Comparison of ENCODE assay signal across 8 mouse cellular contexts in the genomic region with DNA sequence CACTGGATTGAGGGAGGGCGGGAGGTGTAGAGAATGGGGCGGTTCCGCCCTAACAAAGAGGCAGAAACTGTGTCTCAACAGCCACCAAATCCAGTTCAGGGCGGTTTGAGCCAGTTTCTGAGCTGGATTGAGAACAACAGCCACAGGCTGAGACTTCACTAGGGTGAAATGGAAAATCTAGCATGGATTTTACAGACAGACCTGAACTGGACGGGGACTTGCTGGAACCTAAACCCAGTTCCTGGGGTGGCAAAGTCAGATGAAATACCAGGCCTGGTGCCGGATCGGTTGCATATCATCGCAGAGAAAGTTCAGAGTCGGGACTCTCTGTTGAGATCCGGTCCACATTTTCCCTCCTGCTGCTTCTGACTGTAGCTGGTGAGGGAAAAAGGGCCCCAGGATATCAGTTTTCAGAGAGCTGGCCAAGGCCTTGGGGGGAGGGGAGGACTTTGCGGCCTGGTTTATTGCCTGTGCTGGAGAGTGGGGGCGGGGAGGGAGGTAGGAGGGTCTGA. TPM values are rescaled to one million over a fixed set of nuclear protein-coding genes. Genes with fewer than 3 reads are reported as not detected.
DNase-seq lines count a peak whose midpoint lies in the region; ATAC-seq lines count a peak whose summit lies in the region.

No protein-coding gene starts in this region.

- no peak overlapping the region; the same call in 1 of the 2 replicates for H3K9ac ChIP-seq in heart, embryonic 11.5 days (ENCODE audit: low read depth, low read length)
- H3K9ac ChIP-seq in kidney, embryonic 15.5 days, result no peak overlapping the region

- no peaks in the 10 kb centered on the region for H3K27me3 ChIP-seq in heart, embryonic 11.5 days (ENCODE audit: control insufficient read depth, insufficient read depth, low read length)
- H3K27me3 ChIP-seq in kidney, embryonic 15.5 days, result no peaks in the 10 kb centered on the region

- peak; percentile 70 for ATAC-seq in erythroid progenitor cell, adult 5-6 weeks (replicated peaks; ENCODE audit: low FRiP score, poor library complexity, severe bottlenecking)
- ATAC-seq in heart, embryonic 11.5 days (replicated peaks; ENCODE audit: insufficient number of reproducible peaks, low FRiP score, low TSS enrichment), result peak; percentile 84
- peak; percentile 87 for ATAC-seq in kidney, embryonic 15.5 days (replicated peaks; ENCODE audit: low FRiP score)

- no peaks in the 10 kb centered on the region for H3K9me3 ChIP-seq in heart, embryonic 11.5 days (replicated peaks; ENCODE audit: control insufficient read depth, low read length)
- no peaks in the 10 kb centered on the region for H3K9me3 ChIP-seq in kidney, embryonic 15.5 days (replicated peaks)

- H3K36me3 ChIP-seq in heart, embryonic 11.5 days (ENCODE audit: control insufficient read depth, insufficient read depth, low read length), result no peaks in the 10 kb centered on the region
- no peaks in the 10 kb centered on the region for H3K36me3 ChIP-seq in kidney, embryonic 15.5 days

- H3K4me2 ChIP-seq in heart, embryonic 11.5 days, result no peak overlapping the region
- H3K4me2 ChIP-seq in kidney, embryonic 15.5 days, result no peak overlapping the region

- H3K4me3 ChIP-seq in brown adipose tissue, adult 24 weeks (ENCODE audit: insufficient read depth, low read depth, low read length), result no peak overlapping the region
- H3K4me3 ChIP-seq in heart, embryonic 11.5 days (ENCODE audit: low read depth, low read length), result no peak overlapping the region
- no peak overlapping the region for H3K4me3 ChIP-seq in kidney, embryonic 15.5 days (replicated peaks)

- peak overlapping the region; percentile 68 for H3K27ac ChIP-seq in brown adipose tissue, adult 24 weeks (replicated peaks; ENCODE audit: low read depth, low read length)
- peak overlapping the region; percentile 99 for H3K27ac ChIP-seq in heart, embryonic 11.5 days (ENCODE audit: low read depth, low read length)
- H3K27ac ChIP-seq in kidney, embryonic 15.5 days, result peak overlapping the region; percentile 97

- peak; percentile 79 for DNase-seq in CD4-positive, CD25-positive, alpha-beta regulatory T cell, adult 2 months (ENCODE audit: low read depth, low spot score)
- peak; percentile 95 for DNase-seq in liver
- DNase-seq in monocyte, adult 2 months (ENCODE audit: low read depth in 1 of 2, low spot score in 2 of 2), result peak; percentile 73 to 85
- peak; percentile 87 to 91 for DNase-seq in spleen, postnatal 36 days (ENCODE audit: low spot score in 2 of 2)

- H3K4me1 ChIP-seq in brown adipose tissue, adult 24 weeks (ENCODE audit: control insufficient read depth, insufficient read depth, insufficient read length, low read length), result peaks cover 25% of the 10 kb centered on the region
- peaks cover 44% of the 10 kb centered on the region for H3K4me1 ChIP-seq in heart, embryonic 11.5 days (ENCODE audit: control insufficient read depth, insufficient read depth, low read length)
- H3K4me1 ChIP-seq in kidney, embryonic 15.5 days, result peaks cover 68% of the 10 kb centered on the region

- 2% methylated on average over 12 of the region's 12 CpGs for WGBS in heart, embryonic 11.5 days (ENCODE audit: insufficient replicate concordance)
- 4% methylated on average over 12 of the region's 12 CpGs for WGBS in kidney, embryonic 15.5 days

RNA-seq across cellular contexts. Expression of a gene that starts 37.5 kb away (rescaled TPM):
- 13.8 and 15.4 TPM in 2 replicates for polyA plus RNA-seq in brown adipose tissue, adult 24 weeks (2012; ENCODE audit: insufficient read depth, insufficient read length, missing spikeins)
- 260 and 305 TPM in 2 replicates for total RNA-seq in erythroid progenitor cell, adult 5-6 weeks (2015; ENCODE audit: low replicate concordance)
- total RNA-seq in erythroid progenitor cell, adult 5-6 weeks (2017; ENCODE audit: low replicate concordance), result 311 and 332 TPM in 2 replicates
- polyA plus RNA-seq in heart, embryonic 11.5 days (2014; fragmentation: Nextera tagmentation; extraction: Ambion mirVana), result 43.1 and 49.7 TPM in 2 replicates
- polyA plus RNA-seq in kidney, embryonic 15.5 days (2015; fragmentation: Nextera tagmentation; extraction: Ambion mirVana), result 43.1 and 44.2 TPM in 2 replicates

RNA-seq across cellular contexts. Expression of a gene that starts 53.1 kb away (rescaled TPM):
- polyA plus RNA-seq in brown adipose tissue, adult 24 weeks (2012; ENCODE audit: insufficient read depth, insufficient read length, missing spikeins), result not detected in 2 replicates
- not detected in 2 replicates for total RNA-seq in erythroid progenitor cell, adult 5-6 weeks (2015; ENCODE audit: low replicate concordance)
- total RNA-seq in erythroid progenitor cell, adult 5-6 weeks (2017; ENCODE audit: low replicate concordance), result not detected in 2 replicates
- not detected in 2 replicates for polyA plus RNA-seq in heart, embryonic 11.5 days (2014; fragmentation: Nextera tagmentation; extraction: Ambion mirVana)
- 1.4 and 2.0 TPM in 2 replicates for polyA plus RNA-seq in kidney, embryonic 15.5 days (2015; fragmentation: Nextera tagmentation; extraction: Ambion mirVana)
